Mouse (Mus musculus): ENCODE data around the gene Irak4. TPM values are rescaled to one million over a fixed set of nuclear protein-coding genes. Genes with fewer than 3 reads are reported as not detected.

The Irak4 gene
- 3.5 and 3.6 TPM in 2 replicates for polyA plus RNA-seq (2016; fragmentation: Nextera tagmentation; extraction: Ambion mirVana)

DNA sequence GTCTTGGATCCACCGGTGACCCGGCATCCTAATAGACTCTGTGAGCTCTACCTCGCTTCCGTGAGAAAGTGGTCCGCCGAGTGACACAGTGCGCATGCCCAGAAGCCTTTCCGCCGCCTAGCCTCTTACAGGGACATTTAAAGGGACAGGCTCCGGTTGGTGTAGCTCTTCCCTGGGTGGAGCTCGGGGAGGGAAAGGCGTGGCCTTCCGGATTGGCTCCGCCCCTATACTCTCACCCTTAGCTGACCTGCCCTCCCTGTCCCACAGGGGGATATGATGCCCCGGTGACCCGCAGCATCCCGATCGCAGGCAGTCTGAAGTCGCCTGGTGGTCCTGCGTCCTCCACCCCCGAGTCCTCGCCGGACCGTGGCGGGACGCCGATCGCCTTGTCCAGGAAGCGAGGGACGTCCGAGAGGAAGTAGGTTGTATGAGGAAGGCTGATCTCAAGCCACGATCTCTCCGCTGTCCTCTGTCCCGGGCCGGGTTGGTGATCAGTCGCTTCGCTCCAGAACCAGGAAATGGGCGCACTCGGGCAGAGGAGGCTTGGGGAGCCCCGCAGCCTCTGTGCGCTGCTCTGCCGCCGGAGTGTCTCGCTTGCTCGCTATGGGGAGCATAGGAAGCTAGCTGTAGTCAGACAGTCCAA is at the start of gene Irak4, which contains the start of gene Pus7l:
Gene Irak4 (plus strand): TSS at position 235 of the 643 bp plus-strand sequence.
Gene Pus7l (minus strand): TSS at position 139 of the 643 bp plus-strand sequence.
- Histone ChIP-seq H3K9me3 (no peaks in the 10 kb centered on the region), H3K4me3 (peak within 1 kb of the TSS; percentile 72), H3K27me3 (ENCODE audit: poor library complexity, severe bottlenecking) (peaks cover 6% of the 10 kb centered on the region; the same call in 1 of the 2 replicates), H3K4me1 (peaks cover 8% of the 10 kb centered on the region), H3K36me3 (replicated peaks) (no peaks in the 10 kb centered on the region), H3K27ac (peak within 1 kb of the TSS; percentile 91)
- under 1% methylated on average over 45 of the region's 45 CpGs for WGBS
- peak; percentile 93 for DNase-seq (ENCODE audit: extremely low spot score, low spot score)

DNA sequence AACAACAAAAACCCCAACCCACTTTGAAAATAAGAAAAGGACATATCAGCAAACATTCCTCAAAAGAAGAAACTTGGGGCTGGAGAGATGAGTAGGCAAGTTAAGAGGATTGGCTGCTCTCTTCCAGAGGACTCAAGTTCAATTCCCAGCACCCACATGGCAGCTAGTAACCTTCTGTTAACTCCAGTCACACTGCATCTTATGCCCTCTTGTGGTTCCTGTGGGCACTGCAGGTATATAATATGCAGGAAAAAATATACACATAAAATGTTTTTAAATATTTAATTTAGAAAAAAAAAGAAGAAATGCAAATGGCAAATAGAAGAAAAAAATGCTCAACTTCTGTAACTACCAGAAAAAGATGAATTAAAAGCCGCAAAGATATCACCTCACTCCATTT is 49.0 kb upstream of the Irak4 start:
- Histone ChIP-seq H3K4me1 (no peaks in the 10 kb centered on the region), H3K27me3 (ENCODE audit: poor library complexity, severe bottlenecking) (no peaks in the 10 kb centered on the region), H3K27ac (no peak overlapping the region), H3K9me3 (peaks cover 7% of the 10 kb centered on the region), H3K36me3 (replicated peaks) (no peaks in the 10 kb centered on the region), H3K4me3 (no peak overlapping the region)
- WGBS: 98% methylated on average over 1 of the region's 1 CpGs
- no peak for DNase-seq (ENCODE audit: extremely low spot score, low spot score)

GRCm38 (mm10) chr15:94495936-94496335 is 47.5 kb upstream of the Irak4 start:
- H3K27ac ChIP-seq: no peak overlapping the region

DNA sequence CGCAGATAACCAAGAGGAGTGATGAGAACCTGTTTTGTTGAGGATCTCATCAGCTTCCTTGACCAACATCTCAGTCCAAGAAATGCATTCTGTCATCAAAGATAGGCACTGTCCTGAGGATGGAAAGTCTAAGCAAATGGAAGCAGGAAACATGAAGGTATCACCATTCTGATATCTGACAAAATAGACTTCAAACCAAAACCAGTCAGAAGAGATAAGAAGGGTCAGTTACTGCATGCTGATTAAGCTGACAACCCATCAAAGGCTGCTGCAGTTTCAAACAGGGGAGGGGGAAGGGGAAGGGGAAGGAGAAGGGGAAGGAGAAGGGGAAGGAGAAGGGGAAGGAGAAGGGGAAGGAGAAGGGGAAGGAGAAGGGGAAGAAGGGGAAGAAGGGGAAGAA is 44.2 kb upstream of the Irak4 start:
- no peak overlapping the region for H3K27ac ChIP-seq
- WGBS: 89% methylated on average over 1 of the region's 1 CpGs
- peaks cover 3% of the 10 kb centered on the region; the same call in 1 of the 2 replicates for H3K4me1 ChIP-seq
- peaks cover 2% of the 10 kb centered on the region; the same call in 1 of the 2 replicates for H3K9me3 ChIP-seq
- H3K36me3 ChIP-seq (replicated peaks): no peaks in the 10 kb centered on the region
- DNase-seq (ENCODE audit: extremely low spot score, low spot score): no peak
- H3K4me3 ChIP-seq: no peak overlapping the region
- no peaks in the 10 kb centered on the region for H3K27me3 ChIP-seq (ENCODE audit: poor library complexity, severe bottlenecking)

More at GRCm38 (mm10) chr15:94495936-94496335, 47.5 kb upstream of the Irak4 start:
- H3K4me1 ChIP-seq: no peaks in the 10 kb centered on the region
- H3K36me3 ChIP-seq (replicated peaks): no peaks in the 10 kb centered on the region
- no peak overlapping the region for H3K4me3 ChIP-seq
- DNase-seq (ENCODE audit: extremely low spot score, low spot score): no peak
- no peaks in the 10 kb centered on the region for H3K27me3 ChIP-seq (ENCODE audit: poor library complexity, severe bottlenecking)
- 64% methylated on average over 10 of the region's 10 CpGs for WGBS
- peaks cover 7% of the 10 kb centered on the region for H3K9me3 ChIP-seq

GRCm38 (mm10) chr15:94503451-94504215 is 39.8 kb upstream of the Irak4 start:
- no peaks in the 10 kb centered on the region for H3K27me3 ChIP-seq (ENCODE audit: poor library complexity, severe bottlenecking)
- no peak for DNase-seq (ENCODE audit: extremely low spot score, low spot score)
- peaks cover 7% of the 10 kb centered on the region; the same call in 1 of the 2 replicates for H3K4me1 ChIP-seq
- H3K27ac ChIP-seq: 0 out of 2 replicates have a peak overlapping the region, but pooled peaks have one; percentile 4
- no peaks in the 10 kb centered on the region for H3K36me3 ChIP-seq (replicated peaks)
- H3K4me3 ChIP-seq: no peak overlapping the region
- peaks cover 6% of the 10 kb centered on the region; the same call in 1 of the 2 replicates for H3K9me3 ChIP-seq
- WGBS: 88% methylated on average over 12 of the region's 12 CpGs

- no peaks in the 10 kb centered on the region for H3K27me3 ChIP-seq (ENCODE audit: poor library complexity, severe bottlenecking)
- no peak overlapping the region for H3K27ac ChIP-seq
- H3K36me3 ChIP-seq (replicated peaks): peaks cover 3% of the 10 kb centered on the region
- H3K9me3 ChIP-seq: 0 out of 2 replicates have a peak, but pooled peaks cover 5% of the 10 kb centered on the region
- no peak overlapping the region for H3K4me3 ChIP-seq
- H3K4me1 ChIP-seq: no peaks in the 10 kb centered on the region
- WGBS: 74% methylated on average over 16 of the region's 16 CpGs
- DNase-seq (ENCODE audit: extremely low spot score, low spot score): no peak
Observed at GRCm38 (mm10) chr15:94517913-94518491, 25.4 kb upstream of the Irak4 start.

GRCm38 (mm10) chr15:94520205-94520900 is 23.1 kb upstream of the Irak4 start:
- no peak for DNase-seq (ENCODE audit: extremely low spot score, low spot score)
- H3K36me3 ChIP-seq (replicated peaks): peaks cover 9% of the 10 kb centered on the region
- 58% methylated on average over 9 of the region's 9 CpGs for WGBS
- H3K4me3 ChIP-seq: no peak overlapping the region
- H3K4me1 ChIP-seq: no peaks in the 10 kb centered on the region
- no peaks in the 10 kb centered on the region for H3K27me3 ChIP-seq (ENCODE audit: poor library complexity, severe bottlenecking)
- no peak overlapping the region for H3K27ac ChIP-seq
- H3K9me3 ChIP-seq: 0 out of 2 replicates have a peak, but pooled peaks cover 5% of the 10 kb centered on the region

- no peak overlapping the region for H3K4me3 ChIP-seq
- DNase-seq (ENCODE audit: extremely low spot score, low spot score): no peak
- 76% methylated on average over 5 of the region's 5 CpGs for WGBS
Observed at GRCm38 (mm10) chr15:94520959-94521358, 22.5 kb upstream of the Irak4 start.

GRCm38 (mm10) chr15:94523251-94523650 is 20.2 kb upstream of the Irak4 start:
- Histone ChIP-seq H3K27ac (no peak overlapping the region), H3K36me3 (replicated peaks) (peaks cover 26% of the 10 kb centered on the region), H3K27me3 (ENCODE audit: poor library complexity, severe bottlenecking) (no peaks in the 10 kb centered on the region), H3K4me3 (no peak overlapping the region), H3K4me1 (peaks cover 6% of the 10 kb centered on the region; the same call in 1 of the 2 replicates), H3K9me3 (0 out of 2 replicates have a peak, but pooled peaks cover 5% of the 10 kb centered on the region)
- WGBS: 91% methylated on average over 28 of the region's 28 CpGs
- DNase-seq (ENCODE audit: extremely low spot score, low spot score): no peak

More at GRCm38 (mm10) chr15:94520959-94521358, 22.5 kb upstream of the Irak4 start:
- Histone ChIP-seq H3K4me1 (no peaks in the 10 kb centered on the region), H3K27me3 (ENCODE audit: poor library complexity, severe bottlenecking) (no peaks in the 10 kb centered on the region), H3K9me3 (0 out of 2 replicates have a peak, but pooled peaks cover 5% of the 10 kb centered on the region), H3K27ac (no peak overlapping the region), H3K36me3 (replicated peaks) (peaks cover 9% of the 10 kb centered on the region)

GRCm38 (mm10) chr15:94524956-94525355 is 18.5 kb upstream of the Irak4 start:
- Histone ChIP-seq H3K9me3 (no peaks in the 10 kb centered on the region), H3K27me3 (ENCODE audit: poor library complexity, severe bottlenecking) (no peaks in the 10 kb centered on the region), H3K27ac (no peak overlapping the region), H3K36me3 (replicated peaks) (peaks cover 40% of the 10 kb centered on the region), H3K4me1 (peaks cover 11% of the 10 kb centered on the region; the same call in 1 of the 2 replicates), H3K4me3 (no peak overlapping the region)
- no peak for DNase-seq (ENCODE audit: extremely low spot score, low spot score)
- 93% methylated on average over 12 of the region's 12 CpGs for WGBS

DNA sequence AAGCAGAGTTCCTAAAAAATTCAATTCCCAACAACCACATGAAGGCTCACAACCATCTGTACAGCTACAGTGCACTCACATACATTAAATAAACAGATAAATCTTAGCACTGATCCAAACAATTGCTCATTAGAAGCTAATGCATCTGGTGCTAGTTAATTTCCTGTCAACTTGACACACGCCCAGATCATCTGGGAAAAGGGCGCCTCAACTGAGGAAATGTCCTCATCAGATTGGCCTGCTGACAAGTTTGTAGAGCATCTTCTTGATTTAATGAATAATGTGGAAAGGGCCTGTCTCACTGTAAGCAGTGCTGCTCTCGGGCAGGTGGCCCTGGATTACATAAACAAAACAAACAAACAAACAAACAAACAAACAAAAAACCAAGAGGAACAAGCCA is 12.9 kb upstream of the Irak4 start:
- Histone ChIP-seq H3K36me3 (replicated peaks) (peaks cover 55% of the 10 kb centered on the region), H3K4me1 (peaks cover 11% of the 10 kb centered on the region; the same call in 1 of the 2 replicates), H3K4me3 (no peak overlapping the region), H3K27me3 (ENCODE audit: poor library complexity, severe bottlenecking) (no peaks in the 10 kb centered on the region), H3K27ac (no peak overlapping the region), H3K9me3 (no peaks in the 10 kb centered on the region)
- 92% methylated on average over 3 of the region's 3 CpGs for WGBS
- DNase-seq (ENCODE audit: extremely low spot score, low spot score): no peak

DNA sequence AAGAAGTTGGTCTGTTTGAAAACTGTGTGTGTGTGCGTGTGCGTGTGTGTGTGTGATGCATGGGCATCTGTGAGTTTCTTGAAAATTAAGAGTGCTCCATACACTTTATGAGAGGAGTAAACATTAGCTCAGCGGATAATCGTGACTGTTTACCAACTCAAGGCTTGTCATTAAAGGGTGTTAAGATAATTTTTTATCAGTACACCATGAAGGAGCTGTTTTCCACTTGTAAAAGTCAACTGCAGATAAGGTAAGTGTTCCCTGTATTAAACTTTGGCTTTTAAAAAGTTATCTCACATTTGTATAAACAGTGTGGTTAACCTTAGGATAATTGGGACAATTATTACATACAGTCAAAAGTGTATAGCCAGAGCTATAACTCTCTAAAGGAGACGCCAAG is 11.1 kb upstream of the Irak4 start:
- WGBS: 94% methylated on average over 5 of the region's 5 CpGs
- no peak overlapping the region for H3K4me3 ChIP-seq
- H3K36me3 ChIP-seq (replicated peaks): peaks cover 44% of the 10 kb centered on the region
- H3K4me1 ChIP-seq: peaks cover 11% of the 10 kb centered on the region; the same call in 1 of the 2 replicates
- no peak for DNase-seq (ENCODE audit: extremely low spot score, low spot score)
- H3K27me3 ChIP-seq (ENCODE audit: poor library complexity, severe bottlenecking): no peaks in the 10 kb centered on the region
- no peak overlapping the region for H3K27ac ChIP-seq
- no peaks in the 10 kb centered on the region for H3K9me3 ChIP-seq

Data from forebrain, embryonic 10.5 days (tissue).